Mouse (Mus musculus): ENCODE results near the gene Cdc27.
"Not testable (repeated sequence)": the region's sequence is repeated elsewhere in the genome, so short reads cannot be mapped to it uniquely, and the experiment has no call there.

- not testable (repeated sequence) for TF ChIP-seq RAD21 (IDR thresholded peaks at IDR 0.05; ENCODE audit: low read depth, low read length); CTCF (conservative IDR thresholded peaks at IDR 0.05 in 1 of 2, IDR thresholded peaks at IDR 0.05 in 1 of 2; ENCODE audit: low read depth in 2 of 2, low read length in 2 of 2); CHD2 (IDR thresholded peaks at IDR 0.05; ENCODE audit: low read length); ETS1 (conservative IDR thresholded peaks at IDR 0.05; ENCODE audit: low read depth, low read length); TCF12 (IDR thresholded peaks at IDR 0.05; ENCODE audit: low read depth, low read length)
Observed at GRCm38 (mm10) chr11:104571373-104571772, 21.0 kb upstream of the Cdc27 start.

Measured in CH12.LX (cell line).